Mouse (Mus musculus) hindbrain, embryonic 16.5 days (tissue): ENCODE data around the gene Slc2a1. TPM values are rescaled to one million over a fixed set of nuclear protein-coding genes. Genes with fewer than 3 reads are reported as not detected.

Experiments
- ATAC-seq: fragments of 200-750 bp; cut with Nextera tagmentation; 2 replicates; pipeline ENCODE4 v1.8.0; 2017; ENCODE audit warnings: moderate TSS enrichment, moderate library complexity
- H3K27ac ChIP-seq: fragments of 300-500 bp; sonication (generic); 2 replicates; pipeline ENCODE4 v1.5.1; 2014; ENCODE audit warnings: low read depth, mild to moderate bottlenecking, control low read depth, low read length, moderate library complexity
- H3K27me3 ChIP-seq: fragments of 300-500 bp; sonication (generic); replicated peaks from 2 replicates; pipeline ENCODE4 v1.6.1; 2014; ENCODE audit warnings: low read length; ENCODE audit not compliant: control insufficient read depth, insufficient read depth
- H3K36me3 ChIP-seq: fragments of 300-500 bp; sonication (generic); 2 replicates; pipeline ENCODE4 v1.6.1; 2014; ENCODE audit warnings: mild to moderate bottlenecking, low read length, moderate library complexity, mixed read lengths; ENCODE audit not compliant: control insufficient read depth, insufficient read depth
- H3K4me1 ChIP-seq: fragments of 300-500 bp; sonication (generic); 2 replicates; pipeline ENCODE4 v1.6.1; 2014; ENCODE audit warnings: low read depth, low read length; ENCODE audit not compliant: control insufficient read depth, insufficient read depth
- H3K4me2 ChIP-seq: fragments of 300-500 bp; sonication (generic); 2 replicates; pipeline ENCODE4 v1.6.1; 2014; ENCODE audit warnings: mild to moderate bottlenecking, low read length, control low read depth, moderate library complexity
- H3K4me3 ChIP-seq: fragments of 300-500 bp; sonication (generic); 2 replicates; pipeline ENCODE4 v1.5.1; 2014; ENCODE audit warnings: mild to moderate bottlenecking, low read length, control low read depth, moderate library complexity
- H3K9ac ChIP-seq: fragments of 300-500 bp; sonication (generic); 2 replicates; pipeline ENCODE4 v1.6.1; 2014; ENCODE audit warnings: low read depth, mild to moderate bottlenecking, control low read depth, low read length, moderate library complexity
- H3K9me3 ChIP-seq: fragments of 300-500 bp; sonication (generic); 2 replicates; pipeline ENCODE4 v1.6.1; 2014; ENCODE audit warnings: mild to moderate bottlenecking, low read length, moderate library complexity; ENCODE audit not compliant: control insufficient read depth
- WGBS: fragments of 180-500 bp; shearing (Covaris S2); extraction: QIAGEN DNeasy Blood & Tissue Kit; methylation state at CpG from one replicate; pipeline ENCODE4 v1.1.7; 2014; 5-methylcytosine and 5-hydroxymethylcytosine counted together
- polyA plus RNA-seq: library from polyadenylated mRNA; unstranded; fragments of >200 nt; fragmentation: Nextera tagmentation; extraction: Ambion mirVana; gene quantifications from 2 replicates; pipeline ENCODE4 v1.2.1, GENCODE M21; 2015

The Slc2a1 gene
- polyA plus RNA-seq, 1 experiment from 2014 or later = 100 TPM

DNA sequence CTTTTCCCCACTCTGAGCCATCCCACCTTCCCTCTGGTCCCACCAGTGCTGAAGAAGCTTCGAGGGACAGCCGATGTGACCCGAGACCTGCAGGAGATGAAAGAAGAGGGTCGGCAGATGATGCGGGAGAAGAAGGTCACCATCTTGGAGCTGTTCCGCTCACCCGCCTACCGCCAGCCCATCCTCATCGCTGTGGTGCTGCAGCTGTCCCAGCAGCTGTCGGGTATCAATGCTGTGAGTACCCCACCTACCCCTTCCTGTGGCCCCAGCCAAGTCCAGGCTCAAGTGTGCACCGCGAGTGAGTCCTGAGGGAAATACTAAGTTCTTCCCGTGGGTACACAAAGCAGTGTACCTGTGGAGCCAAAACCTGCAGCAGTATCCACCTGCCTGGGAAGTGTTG lies 24.8 kb downstream of the Slc2a1 start:
- no peak for ATAC-seq
- WGBS = 92% methylated on average over 13 of the region's 13 CpGs

DNA sequence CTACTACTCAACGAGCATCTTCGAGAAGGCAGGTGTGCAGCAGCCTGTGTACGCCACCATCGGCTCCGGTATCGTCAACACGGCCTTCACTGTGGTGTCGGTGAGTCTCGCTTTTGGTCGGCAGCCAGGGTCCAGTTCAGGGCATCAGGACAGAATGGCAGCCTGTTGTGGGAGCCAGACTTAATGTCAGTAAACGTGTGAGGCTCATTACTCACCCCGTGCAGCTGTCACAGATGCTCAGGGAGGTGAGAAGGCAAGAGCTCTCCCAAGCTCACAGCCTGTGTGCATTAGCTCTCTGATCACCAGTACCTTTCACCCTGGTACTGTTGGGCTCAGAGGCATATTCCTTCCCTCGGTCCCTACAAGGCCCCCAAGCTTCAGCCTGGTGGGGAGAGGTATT lies 25.3 kb downstream of the Slc2a1 start:
- Histone ChIP-seq H3K36me3 (peaks cover 15% of the 10 kb centered on the region), H3K27ac (no peak overlapping the region), H3K9me3 (no peaks in the 10 kb centered on the region), H3K9ac (no peak overlapping the region), H3K4me3 (no peak overlapping the region), H3K4me2 (no peak overlapping the region), H3K4me1 (no peaks in the 10 kb centered on the region; the same call in 1 of the 2 replicates), H3K27me3 (no peaks in the 10 kb centered on the region)
- WGBS = 88% methylated on average over 13 of the region's 13 CpGs
- ATAC-seq = no peak

More for the DNA sequence above, 24.8 kb downstream of the Slc2a1 start:
- Histone ChIP-seq H3K4me3 (no peak overlapping the region), H3K36me3 (peaks cover 15% of the 10 kb centered on the region), H3K27me3 (no peaks in the 10 kb centered on the region), H3K9me3 (no peaks in the 10 kb centered on the region), H3K4me2 (no peak overlapping the region), H3K27ac (no peak overlapping the region), H3K9ac (no peak overlapping the region), H3K4me1 (no peaks in the 10 kb centered on the region)

DNA sequence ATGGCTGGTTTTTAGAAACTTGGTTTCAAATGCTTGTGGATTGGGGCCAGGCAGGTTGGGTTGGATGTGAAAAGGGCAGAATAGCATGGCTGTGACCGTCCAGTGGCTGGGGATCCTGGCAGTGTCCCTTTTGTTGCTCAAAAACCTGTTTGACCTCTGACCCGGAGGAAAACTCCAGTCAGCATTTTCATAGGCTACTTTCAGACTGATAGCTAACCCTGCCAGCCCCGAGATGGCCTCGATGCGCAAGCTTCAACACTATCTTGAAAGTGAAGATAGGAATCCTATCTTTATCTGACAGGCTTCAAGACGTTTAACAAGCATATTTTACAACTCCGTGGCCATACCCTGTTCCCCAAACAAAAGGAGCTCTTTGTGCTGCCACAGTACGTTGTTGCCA lies 28.8 kb downstream of the Slc2a1 start:
- Histone ChIP-seq H3K27ac (no peak overlapping the region), H3K36me3 (peaks cover 15% of the 10 kb centered on the region)

DNA sequence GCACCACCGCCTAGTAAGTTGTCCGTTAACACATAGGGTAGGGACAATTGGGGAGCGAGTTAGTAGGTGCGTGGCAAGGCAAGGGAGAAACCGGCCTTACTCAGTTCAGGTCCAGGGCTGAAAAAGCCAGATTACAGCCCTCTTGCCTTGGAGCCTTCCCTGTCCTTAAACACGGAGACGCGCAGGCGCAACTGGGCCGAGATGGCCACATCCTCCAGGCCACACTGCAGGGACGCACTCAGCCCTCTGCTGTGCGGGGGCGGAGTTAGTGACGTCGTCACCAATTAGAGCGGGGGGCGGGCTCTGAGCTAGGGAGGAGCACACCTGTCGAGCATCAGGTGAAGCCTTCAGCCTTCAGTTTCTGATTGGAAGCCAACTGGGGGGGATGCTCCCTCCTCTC lies 29.7 kb downstream of the Slc2a1 start:
- 11% methylated on average over 16 of the region's 18 CpGs for WGBS
- H3K27ac ChIP-seq = peak overlapping the region; percentile 4; the same call in 1 of the 2 replicates
- peak; percentile 93 for ATAC-seq

More for the DNA sequence above, 28.8 kb downstream of the Slc2a1 start:
- Histone ChIP-seq H3K4me2 (no peak overlapping the region), H3K4me3 (no peak overlapping the region), H3K9me3 (no peaks in the 10 kb centered on the region), H3K9ac (no peak overlapping the region), H3K27me3 (no peaks in the 10 kb centered on the region), H3K4me1 (no peaks in the 10 kb centered on the region; the same call in none of the 2 replicates)
- WGBS = 65% methylated on average over 8 of the region's 8 CpGs
- ATAC-seq = no peak

DNA sequence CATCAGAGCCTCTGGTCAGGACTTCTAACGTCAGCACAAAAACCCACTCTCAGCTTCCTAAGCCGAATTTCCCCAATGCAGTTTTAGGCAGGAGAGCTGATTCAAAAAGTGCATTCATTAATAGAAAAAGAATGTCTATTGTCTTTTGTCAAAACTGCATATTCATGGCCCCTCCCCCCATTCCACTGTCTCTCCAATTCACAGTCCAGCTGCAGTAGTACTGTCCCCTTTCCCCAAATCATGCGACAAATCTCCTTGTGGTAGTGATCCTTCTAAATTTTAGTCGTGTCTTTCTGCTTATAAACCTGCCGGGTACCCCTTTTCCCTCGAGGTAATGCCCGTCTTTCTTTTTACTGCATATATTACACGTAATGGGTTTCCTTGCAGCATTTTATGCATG lies 30.3 kb downstream of the Slc2a1 start:
- ATAC-seq = no peak
- peak overlapping the region; percentile 4 for H3K27ac ChIP-seq

More for the DNA sequence above, 29.7 kb downstream of the Slc2a1 start:
- Histone ChIP-seq H3K9me3 (no peaks in the 10 kb centered on the region), H3K9ac (peak overlapping the region; percentile 35), H3K36me3 (peaks cover 15% of the 10 kb centered on the region; the same call in 1 of the 2 replicates), H3K4me1 (peaks cover 3% of the 10 kb centered on the region), H3K4me2 (peak overlapping the region; percentile 60), H3K4me3 (peak overlapping the region; percentile 32), H3K27me3 (no peaks in the 10 kb centered on the region)

DNA sequence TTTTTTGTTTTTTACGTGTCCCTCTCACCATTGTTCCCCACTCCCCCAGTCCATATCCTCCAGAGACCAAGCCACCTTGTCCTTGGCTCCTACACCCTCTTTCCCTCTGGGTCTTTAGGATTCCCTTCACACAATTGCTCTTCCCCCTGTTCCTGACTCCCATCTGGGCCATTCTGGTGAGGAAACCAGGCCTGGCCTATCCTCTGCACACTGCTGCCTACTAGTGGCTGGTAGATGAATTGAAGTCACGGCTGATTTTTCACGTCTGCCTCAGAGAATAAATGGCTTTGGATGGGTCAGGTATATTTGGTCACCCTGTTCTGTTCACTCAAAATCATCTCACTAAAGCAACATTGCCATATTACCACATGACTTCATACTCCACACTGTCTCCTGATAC lies 31.6 kb downstream of the Slc2a1 start:
- ATAC-seq = no peak
- Histone ChIP-seq H3K4me3 (no peak overlapping the region), H3K9me3 (no peaks in the 10 kb centered on the region), H3K27me3 (no peaks in the 10 kb centered on the region), H3K27ac (no peak overlapping the region), H3K36me3 (peaks cover 8% of the 10 kb centered on the region; the same call in 1 of the 2 replicates), H3K9ac (no peak overlapping the region), H3K4me2 (no peak overlapping the region), H3K4me1 (peaks cover 3% of the 10 kb centered on the region)
- WGBS = 51% methylated on average over 3 of the region's 3 CpGs

More for the DNA sequence above, 30.3 kb downstream of the Slc2a1 start:
- Histone ChIP-seq H3K9me3 (no peaks in the 10 kb centered on the region), H3K4me1 (peaks cover 3% of the 10 kb centered on the region), H3K4me3 (peak overlapping the region; percentile 32), H3K9ac (peak overlapping the region; percentile 35), H3K4me2 (peak overlapping the region; percentile 60), H3K27me3 (no peaks in the 10 kb centered on the region), H3K36me3 (peaks cover 15% of the 10 kb centered on the region; the same call in 1 of the 2 replicates)
- WGBS = 45% methylated on average over 8 of the region's 8 CpGs

DNA sequence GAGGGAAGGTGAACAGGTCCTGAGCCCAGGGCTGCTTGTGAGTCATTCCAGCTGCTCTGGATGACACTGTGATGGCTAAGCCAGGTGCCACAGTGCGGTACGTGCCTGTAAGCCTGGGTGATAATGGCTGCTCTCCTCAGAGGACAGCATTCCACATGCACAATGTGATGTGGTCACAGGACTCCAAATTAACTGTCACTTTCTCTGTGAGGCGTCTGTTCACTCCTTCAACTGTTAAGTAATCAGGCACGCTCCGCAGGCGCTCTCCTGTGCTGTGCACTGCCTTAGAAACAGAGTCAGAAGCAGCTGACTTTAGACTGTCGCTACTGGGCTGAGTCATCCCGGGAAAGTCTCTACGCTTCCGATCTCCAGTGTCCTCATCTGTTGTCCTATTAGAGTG lies 32.7 kb downstream of the Slc2a1 start:
- Histone ChIP-seq H3K9me3 (no peaks in the 10 kb centered on the region), H3K4me3 (no peak overlapping the region), H3K36me3 (peaks cover 2% of the 10 kb centered on the region; the same call in 1 of the 2 replicates), H3K9ac (no peak overlapping the region), H3K27ac (no peak overlapping the region), H3K4me1 (peaks cover 3% of the 10 kb centered on the region), H3K27me3 (no peaks in the 10 kb centered on the region), H3K4me2 (no peak overlapping the region)
- no peak for ATAC-seq
- 49% methylated on average over 10 of the region's 10 CpGs for WGBS

DNA sequence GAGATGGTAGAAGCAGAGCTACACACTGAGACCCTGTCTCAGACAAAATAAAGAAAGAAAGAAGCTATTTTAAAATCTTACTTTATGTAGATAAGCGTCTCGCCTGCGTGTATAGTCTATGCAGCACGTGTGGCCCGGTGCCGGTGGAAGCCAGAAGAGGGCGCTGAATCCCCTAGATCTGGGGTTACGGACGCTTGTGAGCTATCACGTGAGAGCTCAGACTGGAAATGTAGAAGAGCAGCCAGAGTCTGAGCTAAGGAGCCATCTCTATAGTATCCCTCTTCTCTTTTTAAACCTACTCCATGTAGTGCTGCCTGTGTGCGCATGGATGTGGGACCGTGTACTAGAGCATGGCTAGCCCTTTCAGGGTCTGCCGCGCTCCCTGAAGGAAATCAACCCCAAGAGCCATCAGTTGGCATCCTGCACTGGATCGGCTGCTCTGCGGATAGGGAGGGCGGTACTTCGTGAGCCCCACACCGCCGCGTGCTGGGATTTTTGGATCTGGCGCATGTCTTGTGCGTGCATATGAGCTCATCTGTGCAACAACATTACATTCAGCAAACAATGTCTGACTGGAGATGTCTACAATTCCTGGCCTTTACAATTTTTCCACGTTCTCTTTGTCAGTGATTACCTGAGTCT lies 33.8 kb downstream of the Slc2a1 start:
- 0 out of 2 replicates have a peak overlapping the region, but pooled peaks have one; percentile 40 for H3K27ac ChIP-seq
- WGBS = 27% methylated on average over 24 of the region's 24 CpGs
- H3K4me1 ChIP-seq = peaks cover 3% of the 10 kb centered on the region
- peak overlapping the region; percentile 58 for H3K4me2 ChIP-seq
- ATAC-seq = peak; percentile 72
- H3K9ac ChIP-seq = peak overlapping the region; percentile 58
- peak overlapping the region; percentile 30 for H3K4me3 ChIP-seq
- no peaks in the 10 kb centered on the region for H3K9me3 ChIP-seq
- H3K36me3 ChIP-seq = no peaks in the 10 kb centered on the region
- no peaks in the 10 kb centered on the region for H3K27me3 ChIP-seq

DNA sequence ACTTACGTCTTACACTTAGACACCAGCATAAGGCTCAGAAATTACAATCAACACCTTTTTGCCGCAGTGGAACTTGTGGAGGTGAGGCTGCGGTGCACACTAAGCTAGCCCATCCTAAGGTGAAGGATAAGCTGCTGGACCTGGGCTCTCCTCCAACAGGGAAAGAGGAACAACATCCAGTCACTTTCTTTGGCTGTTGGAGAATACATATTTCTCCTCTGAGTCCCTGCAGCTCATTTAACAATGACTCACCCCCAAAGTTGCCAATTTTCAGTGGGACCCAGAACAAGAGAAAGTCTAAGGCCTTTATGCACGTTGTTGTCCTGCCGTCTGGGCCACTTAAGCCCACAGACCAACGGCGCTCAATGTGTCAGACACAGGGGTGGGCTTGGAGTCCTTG lies 38.3 kb downstream of the Slc2a1 start:
- no peak overlapping the region for H3K4me2 ChIP-seq
- H3K9me3 ChIP-seq = no peaks in the 10 kb centered on the region
- no peaks in the 10 kb centered on the region for H3K36me3 ChIP-seq
- 89% methylated on average over 7 of the region's 7 CpGs for WGBS
- H3K4me1 ChIP-seq = 0 out of 2 replicates have a peak, but pooled peaks cover 3% of the 10 kb centered on the region
- no peak for ATAC-seq
- H3K27me3 ChIP-seq = no peaks in the 10 kb centered on the region
- H3K9ac ChIP-seq = no peak overlapping the region
- H3K4me3 ChIP-seq = no peak overlapping the region
- H3K27ac ChIP-seq = no peak overlapping the region
